Comparison of ENCODE assay signal across 11 mouse cellular contexts in genomic region chr11:50403367-50404014, GRCm38 (mm10). TPM values are rescaled to one million over a fixed set of nuclear protein-coding genes. Genes with fewer than 3 reads are reported as not detected.
DNase-seq lines count a peak whose midpoint lies in the region; ATAC-seq and TF ChIP-seq lines count a peak whose summit lies in the region.
"Had no signal": no experiment of that assay in that cellular context is flagged by ENCODE, and none has a peak within 500 bp of the region (broad histone marks: within the 10 kb centered on the region; RNA-seq: fewer than 3 reads in every experiment).

No protein-coding gene starts in this region.

- peaks cover 94% of the 10 kb centered on the region for H3K36me3 ChIP-seq in hindbrain, embryonic 13.5 days
- H3K36me3 ChIP-seq in hindbrain, embryonic 11.5 days (ENCODE audit: control insufficient read depth, insufficient read depth, low read length), result peaks cover 5% of the 10 kb centered on the region; the same call in 1 of the 2 replicates

- H3K27me3 ChIP-seq in hindbrain, embryonic 13.5 days, result no peaks in the 10 kb centered on the region
- no peaks in the 10 kb centered on the region for H3K27me3 ChIP-seq in hindbrain, embryonic 11.5 days (ENCODE audit: control insufficient read depth, insufficient read depth, low read length)
- no peaks in the 10 kb centered on the region for H3K27me3 ChIP-seq in cerebellum, adult 2 months (ENCODE audit: control insufficient read depth, insufficient read depth, low read length)
- H3K27me3 ChIP-seq: CH12.LX had no signal

- no peaks in the 10 kb centered on the region for H3K4me1 ChIP-seq in hindbrain, embryonic 13.5 days (replicated peaks)
- H3K4me1 ChIP-seq in hindbrain, embryonic 11.5 days (replicated peaks; ENCODE audit: control insufficient read depth, insufficient read depth, low read length), result no peaks in the 10 kb centered on the region
- H3K4me1 ChIP-seq in cerebellum, adult 2 months (ENCODE audit: control insufficient read depth, insufficient read depth, low read length), result peaks cover 7% of the 10 kb centered on the region; the same call in 1 of the 2 replicates

- no peak for TF ChIP-seq CTCF in cerebellum, adult 2 months (IDR thresholded peaks at IDR 0.05; ENCODE audit: borderline replicate concordance, insufficient read depth, low read depth, low read length)

- DNase-seq in hindbrain, embryonic 11.5 days (ENCODE audit: low spot score), result no peak
- DNase-seq in NIH3T3 (ENCODE audit: low read depth), result peak; percentile 61
- peak; percentile 50 to 55 for DNase-seq in cerebellum, adult 2 months
- DNase-seq in heart, postnatal 10 days, result peak; percentile 71 to 73

- H3K9me3 ChIP-seq in hindbrain, embryonic 13.5 days, result no peaks in the 10 kb centered on the region
- no peaks in the 10 kb centered on the region for H3K9me3 ChIP-seq in hindbrain, embryonic 11.5 days (ENCODE audit: control insufficient read depth, low read length)

- H3K4me3 ChIP-seq in hindbrain, embryonic 13.5 days, result no peak overlapping the region
- no peak overlapping the region for H3K4me3 ChIP-seq in hindbrain, embryonic 11.5 days (ENCODE audit: low read depth, low read length)
- H3K4me3 ChIP-seq in cerebellum, adult 2 months (replicated peaks; ENCODE audit: insufficient read depth, low read depth, low read length), result no peak overlapping the region

- 76% methylated on average over 10 of the region's 10 CpGs for WGBS in hindbrain, embryonic 13.5 days
- whole genome bisulfite sequencing in hindbrain, embryonic 11.5 days, result 85% methylated on average over 10 of the region's 10 CpGs
- 16% methylated on average over 10 of the region's 10 CpGs for WGBS in cerebellum, adult 2 months

- no peak for TF ChIP-seq POLR2A in cerebellum, adult 2 months (IDR thresholded peaks at IDR 0.05; ENCODE audit: borderline replicate concordance, insufficient read depth, low read length)

- intact Hi-C loops in heart, postnatal 10 days (cut with DNase I), result no loop called here

- peak overlapping the region; percentile 31; the same call in 1 of the 2 replicates for H3K27ac ChIP-seq in hindbrain, embryonic 13.5 days
- H3K27ac ChIP-seq in hindbrain, embryonic 11.5 days (ENCODE audit: low read depth, low read length), result no peak overlapping the region
- H3K27ac ChIP-seq in cerebellum, adult 2 months (ENCODE audit: insufficient read depth, low read length), result no peak overlapping the region

- H3K9ac ChIP-seq in hindbrain, embryonic 13.5 days, result no peak overlapping the region
- no peak overlapping the region for H3K9ac ChIP-seq in hindbrain, embryonic 11.5 days (ENCODE audit: low read depth, low read length)

- H3K4me2 ChIP-seq in hindbrain, embryonic 13.5 days, result no peak overlapping the region
- H3K4me2 ChIP-seq in hindbrain, embryonic 11.5 days (replicated peaks; ENCODE audit: low read depth, low read length), result no peak overlapping the region

- ATAC-seq in hindbrain, embryonic 13.5 days (ENCODE audit: low FRiP score), result no peak
- no peak for ATAC-seq in hindbrain, embryonic 11.5 days (ENCODE audit: low FRiP score)
- ATAC-seq in megakaryocyte-erythroid progenitor cell, adult 5-6 weeks (replicated peaks; ENCODE audit: low FRiP score, low TSS enrichment, poor library complexity, severe bottlenecking), result no peak
- no peak for ATAC-seq in monocyte, adult 5-6 weeks (replicated peaks; ENCODE audit: insufficient number of reproducible peaks, low FRiP score, low TSS enrichment, poor library complexity, severe bottlenecking)
- no peak for ATAC-seq in frontal cortex, adult (ENCODE audit: low TSS enrichment)

RNA-seq across cellular contexts. Expression of gene Hnrnph1, which starts 26.7 kb away (rescaled TPM):
- polyA plus RNA-seq in hindbrain, embryonic 13.5 days (2015; fragmentation: Nextera tagmentation; extraction: Ambion mirVana), result 534 and 549 TPM in 2 replicates
- 854 and 865 TPM in 2 replicates for polyA plus RNA-seq in hindbrain, embryonic 11.5 days (2014; fragmentation: Nextera tagmentation; extraction: Ambion mirVana)
- 264 and 318 TPM in 2 replicates for polyA plus RNA-seq in cerebellum, adult 2 months (2012; rRNA removed)
- total RNA-seq in heart, postnatal 10 days (2021), result 100 to 1,000 TPM; 154 to 182 TPM
- 618 and 682 TPM in 2 replicates for total RNA-seq in megakaryocyte-erythroid progenitor cell, adult 5-6 weeks (2014; fragmentation: Nextera tagmentation)
- total RNA-seq in megakaryocyte-erythroid progenitor cell, adult 5-6 weeks (2017), result 798 and 1,044 TPM in 2 replicates
- total RNA-seq in monocyte, adult 5-6 weeks (2017), result 1,029 to 1,291 TPM (median 1,161 TPM) in 3 replicates

RNA-seq across cellular contexts. Expression of gene Rufy1, which starts 27.4 kb away (rescaled TPM):
- polyA plus RNA-seq in hindbrain, embryonic 13.5 days (2015; fragmentation: Nextera tagmentation; extraction: Ambion mirVana), result 22.7 and 27.5 TPM in 2 replicates
- polyA plus RNA-seq in hindbrain, embryonic 11.5 days (2014; fragmentation: Nextera tagmentation; extraction: Ambion mirVana), result 25.9 and 29.9 TPM in 2 replicates
- polyA plus RNA-seq in cerebellum, adult 2 months (2012; rRNA removed), result 35.6 and 38.3 TPM in 2 replicates
- total RNA-seq in heart, postnatal 10 days (2021), result 10 to 100 TPM; 25.8 to 33.1 TPM
- 6.4 and 19.1 TPM in 2 replicates for total RNA-seq in megakaryocyte-erythroid progenitor cell, adult 5-6 weeks (2014; fragmentation: Nextera tagmentation)
- total RNA-seq in megakaryocyte-erythroid progenitor cell, adult 5-6 weeks (2017), result 21.3 and 22.3 TPM in 2 replicates
- 47.8 to 49.7 TPM (median 48.4 TPM) in 3 replicates for total RNA-seq in monocyte, adult 5-6 weeks (2017)

RNA-seq across cellular contexts. Expression of gene Cby3, which starts 49.2 kb away (rescaled TPM):
- 0.75 and 1.4 TPM in 2 replicates for polyA plus RNA-seq in hindbrain, embryonic 13.5 days (2015; fragmentation: Nextera tagmentation; extraction: Ambion mirVana)
- polyA plus RNA-seq in hindbrain, embryonic 11.5 days (2014; fragmentation: Nextera tagmentation; extraction: Ambion mirVana), result 0.22 and 0.51 TPM in 2 replicates
- polyA plus RNA-seq in cerebellum, adult 2 months (2012; rRNA removed), result 0.34 and 0.63 TPM in 2 replicates
- total RNA-seq in heart, postnatal 10 days (2021), result not detected
- 1.0 TPM in 1 of 2 replicates, not detected in the other for total RNA-seq in megakaryocyte-erythroid progenitor cell, adult 5-6 weeks (2014; fragmentation: Nextera tagmentation)
- not detected in 2 replicates for total RNA-seq in megakaryocyte-erythroid progenitor cell, adult 5-6 weeks (2017)
- not detected in 3 replicates for total RNA-seq in monocyte, adult 5-6 weeks (2017)
- total RNA-seq: CH12.LX; granulocyte monocyte progenitor cell, adult 5-6 weeks had no signal
- polyA plus RNA-seq: liver, embryonic 16.5 days had no signal
